Mouse (Mus musculus) embryonic facial prominence, embryonic 15.5 days (tissue): ENCODE measurements around the gene R3hdm1. TPM values are rescaled to one million over a fixed set of nuclear protein-coding genes. Genes with fewer than 3 reads are reported as not detected.

Source experiments
- ATAC-seq: fragments of 200-750 bp; cut with Nextera tagmentation; 2 replicates; pipeline ENCODE4 v1.8.0; 2017; ENCODE audit warnings: low read depth, moderate TSS enrichment; ENCODE audit not compliant: insufficient number of reproducible peaks, low FRiP score, low TSS enrichment
- H3K27ac ChIP-seq: fragments of 300-500 bp; sonication (generic); replicated peaks from 2 replicates; pipeline ENCODE4 v1.5.1; 2015; ENCODE audit warnings: mild to moderate bottlenecking, inconsistent platforms
- H3K27me3 ChIP-seq: fragments of 300-500 bp; sonication (generic); 2 replicates; pipeline ENCODE4 v1.6.1; 2015; ENCODE audit warnings: inconsistent platforms
- H3K36me3 ChIP-seq: fragments of 300-500 bp; sonication (generic); 2 replicates; pipeline ENCODE4 v1.6.1; 2015; ENCODE audit warnings: mild to moderate bottlenecking, inconsistent platforms
- H3K4me1 ChIP-seq: fragments of 300-500 bp; sonication (generic); 2 replicates; pipeline ENCODE4 v1.6.1; 2015; ENCODE audit warnings: inconsistent platforms
- H3K4me2 ChIP-seq: fragments of 300-500 bp; sonication (generic); replicated peaks from 2 replicates; pipeline ENCODE4 v1.6.1; 2015; ENCODE audit warnings: mild to moderate bottlenecking, inconsistent platforms
- H3K4me3 ChIP-seq: fragments of 300-500 bp; sonication (generic); replicated peaks from 2 replicates; pipeline ENCODE4 v1.5.1; 2015; ENCODE audit warnings: mild to moderate bottlenecking, inconsistent platforms
- H3K9ac ChIP-seq: fragments of 300-500 bp; sonication (generic); 2 replicates; pipeline ENCODE4 v1.6.1; 2015; ENCODE audit warnings: inconsistent platforms
- H3K9me3 ChIP-seq: fragments of 300-500 bp; sonication (generic); replicated peaks from 2 replicates; pipeline ENCODE4 v1.6.1; 2016; ENCODE audit warnings: inconsistent platforms
- whole genome bisulfite sequencing: fragments of 180-500 bp; shearing (Covaris S2); methylation state at CpG from one replicate; pipeline ENCODE4 v1.1.7; 2015; 5-methylcytosine and 5-hydroxymethylcytosine counted together
- polyA plus RNA-seq: library from polyadenylated mRNA; unstranded; fragments of >200 nt; fragmentation: Nextera tagmentation; extraction: Ambion mirVana; gene quantifications from 2 replicates; pipeline ENCODE4 v1.2.1, GENCODE M21; 2015

Gene R3hdm1
- polyA plus RNA-seq, 1 experiment from 2014 or later, result 60.4 TPM

- Histone ChIP-seq H3K9ac (no peak overlapping the region), H3K36me3 (no peaks in the 10 kb centered on the region)
These were observed 37.9 kb downstream of the R3hdm1 start for GRCm38 (mm10) chr1:128141039-128141438.

GRCm38 (mm10) chr1:128141737-128142136 lies 38.6 kb downstream of the R3hdm1 start:
- no peaks in the 10 kb centered on the region for H3K27me3 ChIP-seq
- no peaks in the 10 kb centered on the region for H3K4me1 ChIP-seq
- H3K36me3 ChIP-seq, result no peaks in the 10 kb centered on the region
- no peak overlapping the region for H3K9ac ChIP-seq
- no peak overlapping the region for H3K27ac ChIP-seq
- no peak overlapping the region for H3K4me2 ChIP-seq
- ATAC-seq, result no peak
- H3K4me3 ChIP-seq, result no peak overlapping the region
- H3K9me3 ChIP-seq, result no peaks in the 10 kb centered on the region

More at GRCm38 (mm10) chr1:128141039-128141438, 37.9 kb downstream of the R3hdm1 start:
- no peak for ATAC-seq
- H3K9me3 ChIP-seq, result no peaks in the 10 kb centered on the region
- H3K4me3 ChIP-seq, result no peak overlapping the region
- H3K4me1 ChIP-seq, result no peaks in the 10 kb centered on the region
- no peak overlapping the region for H3K4me2 ChIP-seq
- H3K27ac ChIP-seq, result no peak overlapping the region
- H3K27me3 ChIP-seq, result no peaks in the 10 kb centered on the region

- Histone ChIP-seq H3K27me3 (no peaks in the 10 kb centered on the region), H3K4me1 (no peaks in the 10 kb centered on the region), H3K9me3 (no peaks in the 10 kb centered on the region), H3K9ac (no peak overlapping the region), H3K4me2 (no peak overlapping the region), H3K4me3 (no peak overlapping the region), H3K27ac (no peak overlapping the region), H3K36me3 (0 out of 2 replicates have a peak, but pooled peaks cover 3% of the 10 kb centered on the region)
- no peak for ATAC-seq
- 91% methylated on average over 1 of the region's 1 CpGs for WGBS
These were observed 63.9 kb downstream of the R3hdm1 start for GRCm38 (mm10) chr1:128166956-128167355.

- Histone ChIP-seq H3K4me3 (no peak overlapping the region), H3K36me3 (peaks cover 5% of the 10 kb centered on the region; the same call in 1 of the 2 replicates)
- ATAC-seq, result no peak
These were observed 67.0 kb downstream of the R3hdm1 start for GRCm38 (mm10) chr1:128170104-128170503.

GRCm38 (mm10) chr1:128191426-128191825 lies 88.3 kb downstream of the R3hdm1 start:
- no peak for ATAC-seq
- Histone ChIP-seq H3K36me3 (peaks cover 39% of the 10 kb centered on the region), H3K4me3 (no peak overlapping the region), H3K9ac (no peak overlapping the region), H3K27me3 (no peaks in the 10 kb centered on the region), H3K4me1 (no peaks in the 10 kb centered on the region), H3K9me3 (no peaks in the 10 kb centered on the region), H3K4me2 (no peak overlapping the region), H3K27ac (no peak overlapping the region)
- 64% methylated on average over 2 of the region's 2 CpGs for WGBS

More at GRCm38 (mm10) chr1:128170104-128170503, 67.0 kb downstream of the R3hdm1 start:
- no peak overlapping the region for H3K4me2 ChIP-seq
- no peak overlapping the region for H3K27ac ChIP-seq
- H3K9me3 ChIP-seq, result no peaks in the 10 kb centered on the region
- no peaks in the 10 kb centered on the region for H3K4me1 ChIP-seq
- H3K9ac ChIP-seq, result no peak overlapping the region
- no peaks in the 10 kb centered on the region for H3K27me3 ChIP-seq

GRCm38 (mm10) chr1:128192369-128192768 lies 89.3 kb downstream of the R3hdm1 start:
- Histone ChIP-seq H3K36me3 (peaks cover 34% of the 10 kb centered on the region), H3K9ac (no peak overlapping the region), H3K4me2 (no peak overlapping the region), H3K9me3 (no peaks in the 10 kb centered on the region), H3K4me1 (no peaks in the 10 kb centered on the region), H3K27me3 (no peaks in the 10 kb centered on the region), H3K27ac (no peak overlapping the region), H3K4me3 (no peak overlapping the region)
- 81% methylated on average over 7 of the region's 7 CpGs for WGBS
- no peak for ATAC-seq

GRCm38 (mm10) chr1:128194011-128194410 lies 90.9 kb downstream of the R3hdm1 start:
- Histone ChIP-seq H3K9ac (no peak overlapping the region), H3K27me3 (no peaks in the 10 kb centered on the region), H3K9me3 (no peaks in the 10 kb centered on the region), H3K36me3 (peaks cover 31% of the 10 kb centered on the region), H3K27ac (no peak overlapping the region), H3K4me2 (no peak overlapping the region), H3K4me1 (no peaks in the 10 kb centered on the region), H3K4me3 (no peak overlapping the region)
- WGBS, result 26% methylated on average over 2 of the region's 2 CpGs
- no peak for ATAC-seq

- H3K4me3 ChIP-seq, result no peak overlapping the region
- no peaks in the 10 kb centered on the region for H3K27me3 ChIP-seq
- peaks cover 31% of the 10 kb centered on the region for H3K36me3 ChIP-seq
- no peak for ATAC-seq
- no peak overlapping the region for H3K27ac ChIP-seq
- no peaks in the 10 kb centered on the region for H3K9me3 ChIP-seq
- no peaks in the 10 kb centered on the region for H3K4me1 ChIP-seq
- WGBS, result 91% methylated on average over 1 of the region's 1 CpGs
- no peak overlapping the region for H3K4me2 ChIP-seq
- no peak overlapping the region for H3K9ac ChIP-seq
These were observed 94.3 kb downstream of the R3hdm1 start for GRCm38 (mm10) chr1:128197353-128197752.

GRCm38 (mm10) chr1:128213261-128213660 lies 110.2 kb downstream of the R3hdm1 start:
- Histone ChIP-seq H3K36me3 (peaks cover 28% of the 10 kb centered on the region; the same call in 1 of the 2 replicates), H3K27ac (no peak overlapping the region), H3K27me3 (no peaks in the 10 kb centered on the region), H3K4me1 (no peaks in the 10 kb centered on the region), H3K4me3 (no peak overlapping the region), H3K9ac (no peak overlapping the region), H3K4me2 (no peak overlapping the region), H3K9me3 (no peaks in the 10 kb centered on the region)
- ATAC-seq, result no peak
- WGBS, result 55% methylated on average over 5 of the region's 5 CpGs

- H3K9me3 ChIP-seq, result no peaks in the 10 kb centered on the region
- H3K4me3 ChIP-seq, result no peak overlapping the region
- no peak overlapping the region for H3K4me2 ChIP-seq
- no peak for ATAC-seq
- H3K36me3 ChIP-seq, result peaks cover 30% of the 10 kb centered on the region
- H3K27ac ChIP-seq, result no peak overlapping the region
- 82% methylated on average over 2 of the region's 2 CpGs for WGBS
- no peaks in the 10 kb centered on the region for H3K27me3 ChIP-seq
- no peak overlapping the region for H3K9ac ChIP-seq
- no peaks in the 10 kb centered on the region for H3K4me1 ChIP-seq
These were observed 118.8 kb downstream of the R3hdm1 start for GRCm38 (mm10) chr1:128221886-128222285.

- 69% methylated on average over 1 of the region's 1 CpGs for WGBS
- no peak overlapping the region for H3K4me2 ChIP-seq
- no peak overlapping the region for H3K4me3 ChIP-seq
- no peak overlapping the region for H3K27ac ChIP-seq
- H3K36me3 ChIP-seq, result peaks cover 35% of the 10 kb centered on the region
- ATAC-seq, result no peak
- no peaks in the 10 kb centered on the region for H3K4me1 ChIP-seq
- no peak overlapping the region for H3K9ac ChIP-seq
- no peaks in the 10 kb centered on the region for H3K27me3 ChIP-seq
- H3K9me3 ChIP-seq, result no peaks in the 10 kb centered on the region
These were observed 120.2 kb downstream of the R3hdm1 start for GRCm38 (mm10) chr1:128223304-128223703.

GRCm38 (mm10) chr1:128235181-128235580 lies 132.1 kb downstream of the R3hdm1 start:
- Histone ChIP-seq H3K4me2 (no peak overlapping the region), H3K4me1 (no peaks in the 10 kb centered on the region), H3K9ac (no peak overlapping the region), H3K27ac (no peak overlapping the region), H3K36me3 (peaks cover 59% of the 10 kb centered on the region), H3K9me3 (no peaks in the 10 kb centered on the region), H3K4me3 (no peak overlapping the region), H3K27me3 (no peaks in the 10 kb centered on the region)
- WGBS, result 96% methylated on average over 4 of the region's 4 CpGs
- ATAC-seq, result no peak
